Mouse (Mus musculus): ENCODE measurements at regions not wholly inside any gene's neighbourhood (a gene's known extent, or its start where the extent isn't known, plus 50 kb on each side); places are given as distances from the start of the nearest gene placed in this dataset.

DNA sequence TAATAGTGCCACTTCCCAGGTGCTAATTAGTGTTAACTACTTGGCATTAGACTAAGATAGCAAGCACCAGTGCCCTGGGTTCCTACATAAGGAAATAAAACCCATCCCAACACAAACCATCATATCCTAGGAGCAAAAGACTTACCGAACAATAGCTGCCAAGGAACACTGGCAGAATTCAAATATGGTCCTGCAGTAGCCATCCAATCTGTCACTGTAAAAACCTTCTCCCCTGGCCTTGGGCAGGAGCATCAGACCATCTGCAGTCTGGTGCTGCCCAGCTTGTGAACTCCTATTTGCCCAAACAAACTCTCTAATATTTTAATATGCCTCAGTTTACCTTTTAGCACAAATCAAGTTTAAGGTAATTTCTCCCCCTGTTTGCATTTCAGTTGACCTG, 137.9 kb upstream of the Nabp1 start:
- no peak for TF ChIP-seq POLR2A (IDR thresholded peaks at IDR 0.05; ENCODE audit: borderline replicate concordance, insufficient read depth, low read length)
- no peak for TF ChIP-seq CTCF (IDR thresholded peaks at IDR 0.05; ENCODE audit: borderline replicate concordance, insufficient read depth, low read depth, low read length)
